ENCODE assay signal across 16 mouse cellular contexts in the genomic region with DNA sequence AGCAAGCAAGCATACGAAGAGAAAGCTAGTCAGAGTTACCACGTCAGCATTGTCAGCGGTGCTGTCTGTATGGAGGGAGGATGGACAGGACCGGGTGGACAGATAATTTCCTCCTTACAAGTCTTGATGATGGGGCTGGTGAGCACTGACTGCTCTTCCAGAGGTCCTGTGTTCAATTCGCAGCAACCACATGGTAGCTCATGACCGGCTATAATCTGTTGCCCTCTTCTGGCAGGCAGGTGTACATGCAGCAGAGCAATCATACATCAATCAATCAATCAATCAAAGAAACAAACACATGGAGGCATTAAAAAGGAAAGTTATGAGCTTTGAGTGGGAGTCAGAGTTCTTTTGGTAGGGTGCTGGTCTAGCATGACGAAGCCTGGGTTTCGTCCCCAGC.
DNase-seq lines count a peak whose midpoint lies in the region; ATAC-seq and TF ChIP-seq lines count a peak whose summit lies in the region.
"Had no signal": no experiment of that assay in that cellular context is flagged by ENCODE, and none has a peak within 500 bp of the region (broad histone marks: within the 10 kb centered on the region; RNA-seq: fewer than 3 reads in every experiment).

No protein-coding gene starts in this region.

- DNase-seq in lung, embryonic 14.5 days: no peak
- DNase-seq in lung, postnatal 25 days (ENCODE audit: low spot score): no peak
- DNase-seq in ES-CJ7 (ENCODE audit: low read depth, low spot score): peak; percentile 54
- DNase-seq in stomach, postnatal 0 days (ENCODE audit: low spot score): no peak
- no peak for DNase-seq in urinary bladder, postnatal 4 days (ENCODE audit: low spot score in 2 of 2)
- DNase-seq: cerebellum, adult 11 months; kidney, postnatal 4 days; thymus, postnatal 36 days had no signal

- H3K4me3 ChIP-seq in intestine, postnatal 0 days (ENCODE audit: low read depth, low read length): no peak overlapping the region
- no peak overlapping the region for H3K4me3 ChIP-seq in intestine, embryonic 16.5 days (ENCODE audit: low read length)
- no peak overlapping the region for H3K4me3 ChIP-seq in lung, embryonic 14.5 days (ENCODE audit: low read depth, low read length)
- H3K4me3 ChIP-seq in stomach, postnatal 0 days (ENCODE audit: low read depth, low read length): no peak overlapping the region
- H3K4me3 ChIP-seq: embryonic facial prominence, embryonic 13.5 days; forebrain, embryonic 10.5 days; intestine, embryonic 15.5 days; limb, embryonic 12.5 days; midbrain, embryonic 10.5 days; myocyte had no signal

- peaks cover 24% of the 10 kb centered on the region; the same call in 1 of the 2 replicates for H3K36me3 ChIP-seq in intestine, postnatal 0 days (ENCODE audit: control insufficient read depth, insufficient read depth)
- peaks cover 6% of the 10 kb centered on the region; the same call in 1 of the 2 replicates for H3K36me3 ChIP-seq in intestine, embryonic 16.5 days (ENCODE audit: control insufficient read depth, insufficient read depth, low read length)
- H3K36me3 ChIP-seq in lung, embryonic 14.5 days (ENCODE audit: insufficient read depth): no peaks in the 10 kb centered on the region; the same call in 1 of the 2 replicates
- no peaks in the 10 kb centered on the region; the same call in 1 of the 2 replicates for H3K36me3 ChIP-seq in stomach, postnatal 0 days (ENCODE audit: control insufficient read depth, insufficient read depth, low read length)

- TF ChIP-seq EP300 in stomach, postnatal 0 days (optimal IDR thresholded peaks at IDR 0.05): no peak

- no peak for ATAC-seq in intestine, postnatal 0 days
- no peak for ATAC-seq in intestine, embryonic 16.5 days
- ATAC-seq in lung, embryonic 14.5 days (ENCODE audit: insufficient read depth): no peak
- ATAC-seq in stomach, postnatal 0 days (ENCODE audit: low FRiP score, low TSS enrichment): no peak
- ATAC-seq: intestine, embryonic 15.5 days had no signal

- H3K27ac ChIP-seq in intestine, postnatal 0 days (ENCODE audit: low read depth, low read length): no peak overlapping the region
- no peak overlapping the region for H3K27ac ChIP-seq in intestine, embryonic 16.5 days (ENCODE audit: low read length)
- H3K27ac ChIP-seq in lung, embryonic 14.5 days (ENCODE audit: low read depth): no peak overlapping the region
- no peak overlapping the region for H3K27ac ChIP-seq in stomach, postnatal 0 days (replicated peaks)
- H3K27ac ChIP-seq: embryonic facial prominence, embryonic 13.5 days; forebrain, embryonic 10.5 days; intestine, embryonic 15.5 days; limb, embryonic 12.5 days; midbrain, embryonic 10.5 days had no signal

- no peaks in the 10 kb centered on the region for H3K27me3 ChIP-seq in intestine, postnatal 0 days (replicated peaks; ENCODE audit: control insufficient read depth, insufficient read depth, low read length)
- no peaks in the 10 kb centered on the region for H3K27me3 ChIP-seq in intestine, embryonic 16.5 days (replicated peaks; ENCODE audit: control insufficient read depth, insufficient read depth, low read length)
- no peaks in the 10 kb centered on the region for H3K27me3 ChIP-seq in lung, embryonic 14.5 days (ENCODE audit: insufficient read depth, low read length)
- H3K27me3 ChIP-seq in stomach, postnatal 0 days (ENCODE audit: control insufficient read depth, insufficient read depth, low read length): no peaks in the 10 kb centered on the region
- H3K27me3 ChIP-seq: embryonic facial prominence, embryonic 13.5 days; intestine, embryonic 15.5 days; limb, embryonic 12.5 days had no signal

- H3K4me2 ChIP-seq in intestine, postnatal 0 days (replicated peaks; ENCODE audit: low read depth): no peak overlapping the region
- H3K4me2 ChIP-seq in intestine, embryonic 16.5 days (ENCODE audit: low read depth, low read length): no peak overlapping the region
- no peak overlapping the region for H3K4me2 ChIP-seq in lung, embryonic 14.5 days
- no peak overlapping the region for H3K4me2 ChIP-seq in stomach, postnatal 0 days (replicated peaks; ENCODE audit: low read depth)
- H3K4me2 ChIP-seq: embryonic facial prominence, embryonic 13.5 days; intestine, embryonic 15.5 days; limb, embryonic 12.5 days had no signal

- 81% methylated on average over 8 of the region's 8 CpGs for WGBS in intestine, postnatal 0 days
- 83% methylated on average over 8 of the region's 8 CpGs for WGBS in intestine, embryonic 16.5 days
- 82% methylated on average over 8 of the region's 8 CpGs for WGBS in lung, embryonic 14.5 days
- whole genome bisulfite sequencing in stomach, postnatal 0 days: 85% methylated on average over 8 of the region's 8 CpGs

- no peaks in the 10 kb centered on the region for H3K9me3 ChIP-seq in intestine, postnatal 0 days (ENCODE audit: control insufficient read depth)
- H3K9me3 ChIP-seq in intestine, embryonic 16.5 days (ENCODE audit: control insufficient read depth, low read length): no peaks in the 10 kb centered on the region
- H3K9me3 ChIP-seq in lung, embryonic 14.5 days (ENCODE audit: low read depth, low read length): no peaks in the 10 kb centered on the region
- no peaks in the 10 kb centered on the region for H3K9me3 ChIP-seq in stomach, postnatal 0 days (ENCODE audit: control insufficient read depth, low read length)
- H3K9me3 ChIP-seq: embryonic facial prominence, embryonic 13.5 days; forebrain, embryonic 10.5 days; intestine, embryonic 15.5 days; limb, embryonic 12.5 days; midbrain, embryonic 10.5 days had no signal

- H3K4me1 ChIP-seq in intestine, postnatal 0 days (replicated peaks; ENCODE audit: control insufficient read depth, insufficient read depth, low read length): peaks cover 4% of the 10 kb centered on the region; the same call in 1 of the 2 replicates
- peaks cover 36% of the 10 kb centered on the region for H3K4me1 ChIP-seq in intestine, embryonic 16.5 days (ENCODE audit: control insufficient read depth, insufficient read depth, low read length)
- H3K4me1 ChIP-seq in lung, embryonic 14.5 days (ENCODE audit: insufficient read depth): 0 out of 2 replicates have a peak, but pooled peaks cover 6% of the 10 kb centered on the region
- peaks cover 2% of the 10 kb centered on the region; the same call in 1 of the 2 replicates for H3K4me1 ChIP-seq in stomach, postnatal 0 days (replicated peaks; ENCODE audit: control insufficient read depth, insufficient read depth)

- TF ChIP-seq CTCF in intestine, postnatal 0 days (IDR thresholded peaks at IDR 0.05; ENCODE audit: low read depth): peak; percentile 80
- TF ChIP-seq CTCF in lung, embryonic 14.5 days (IDR thresholded peaks at IDR 0.05; ENCODE audit: low read depth): peak; percentile 59
- peak; percentile 66 for TF ChIP-seq CTCF in stomach, postnatal 0 days (IDR thresholded peaks at IDR 0.05; ENCODE audit: low read depth)

- no peak overlapping the region for H3K9ac ChIP-seq in intestine, postnatal 0 days (ENCODE audit: low read depth, low read length)
- no peak overlapping the region for H3K9ac ChIP-seq in intestine, embryonic 16.5 days (ENCODE audit: low read depth, low read length)
- H3K9ac ChIP-seq in lung, embryonic 14.5 days: no peak overlapping the region
- H3K9ac ChIP-seq in stomach, postnatal 0 days (ENCODE audit: low read length): no peak overlapping the region
- H3K9ac ChIP-seq: embryonic facial prominence, embryonic 13.5 days; intestine, embryonic 15.5 days; limb, embryonic 12.5 days had no signal
